Mouse (Mus musculus) WW6 (cell line): ENCODE measurements around the gene Dnaja4.

Experiments used
- DNase-seq: peaks from one replicate; pipeline ENCODE4 v3.0.0-alpha.2; 2013; ENCODE audit warnings: low read depth, low spot score

Gene Dnaja4

GRCm38 (mm10) chr9:54699345-54700173, 886 bp downstream of the Dnaja4 start:
- no peak for DNase-seq

- no peak for DNase-seq
These were observed 1.5 kb downstream of the Dnaja4 start for GRCm38 (mm10) chr9:54700174-54700475.

GRCm38 (mm10) chr9:54700746-54701145, 2.1 kb downstream of the Dnaja4 start:
- DNase-seq, result no peak

DNA sequence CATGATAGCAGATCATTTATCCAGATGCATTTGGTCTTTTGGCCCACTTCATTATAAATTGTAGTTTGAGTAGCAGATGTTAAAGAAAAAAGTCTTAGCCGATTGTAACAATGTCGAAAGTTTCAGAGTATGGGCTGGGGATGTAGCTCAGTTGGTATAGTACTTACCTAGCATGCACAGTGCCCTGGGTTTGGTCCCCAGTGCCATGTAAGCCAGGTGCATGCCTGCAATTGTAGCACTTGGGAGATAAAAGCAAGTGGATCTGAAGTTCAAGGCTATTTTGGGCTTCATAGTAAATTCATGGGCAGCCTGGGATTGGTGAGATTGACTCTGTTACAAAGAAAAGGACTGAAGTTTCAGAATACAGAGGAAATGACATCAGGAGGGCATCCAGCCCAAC, 3.9 kb downstream of the Dnaja4 start:
- DNase-seq, result no peak

DNA sequence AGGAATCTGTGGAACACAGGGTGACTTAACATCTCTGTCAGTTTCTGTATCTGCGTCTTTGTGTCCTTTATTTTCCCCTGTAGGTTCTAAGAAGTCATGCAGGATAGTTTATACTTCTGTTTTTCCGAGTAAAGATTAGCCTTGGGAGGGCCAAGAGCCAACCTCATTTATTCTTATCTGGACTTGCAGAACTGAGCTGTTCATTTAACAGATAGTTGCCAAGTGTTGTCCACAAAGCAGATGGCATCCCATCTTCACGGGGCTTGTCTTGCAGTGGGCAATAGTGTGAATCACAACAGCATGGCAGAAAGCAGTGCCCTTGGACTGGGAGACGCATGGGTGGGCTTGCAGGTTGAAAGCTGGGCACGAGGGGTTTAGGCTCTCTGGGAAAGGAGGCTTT, 5.7 kb downstream of the Dnaja4 start:
- DNase-seq, result no peak

DNA sequence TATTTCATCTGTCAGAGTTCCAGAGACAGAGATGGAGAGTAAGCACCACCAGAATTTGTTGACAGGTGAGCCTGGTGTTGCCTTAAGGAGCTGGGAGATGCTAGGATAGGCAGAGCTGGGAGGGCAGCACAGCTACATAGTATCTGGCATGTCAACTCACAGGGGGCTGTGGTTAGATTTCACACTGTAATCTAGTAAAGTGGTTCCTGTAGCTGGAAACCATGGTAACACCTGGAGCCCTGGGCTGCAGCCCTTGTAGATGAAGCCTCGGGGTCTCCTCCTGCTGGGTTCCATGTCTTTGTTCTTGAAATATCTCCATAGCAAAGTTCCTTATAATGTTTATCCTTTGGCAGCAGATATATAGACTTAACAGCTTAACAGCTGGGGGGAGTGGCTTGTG, 6.9 kb downstream of the Dnaja4 start:
- DNase-seq, result no peak

- DNase-seq, result no peak
These were observed 8.8 kb downstream of the Dnaja4 start for GRCm38 (mm10) chr9:54707288-54707999.

- no peak for DNase-seq
These were observed 9.4 kb downstream of the Dnaja4 start for GRCm38 (mm10) chr9:54708085-54708484.

DNA sequence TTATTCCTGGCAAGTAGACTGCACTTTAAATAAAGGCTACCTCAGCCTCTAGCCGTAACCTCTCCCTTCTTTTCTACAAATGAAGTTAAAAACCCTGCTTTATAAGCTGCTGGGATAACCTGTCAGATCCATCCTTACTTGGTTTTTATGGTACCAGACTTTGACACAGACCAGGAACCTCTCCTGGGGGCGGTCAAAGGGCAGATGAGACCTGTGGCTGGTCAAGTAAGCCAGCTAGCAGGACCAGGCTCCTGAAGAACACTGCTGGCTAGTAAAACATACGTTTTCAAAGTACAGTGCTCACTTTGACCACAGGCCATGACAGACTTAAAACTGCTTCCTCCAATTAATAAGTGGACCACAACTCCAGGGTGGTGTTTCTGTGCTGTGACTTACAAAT, 17.1 kb downstream of the Dnaja4 start:
- no peak for DNase-seq

- no peak for DNase-seq
These were observed 18.9 kb downstream of the Dnaja4 start for GRCm38 (mm10) chr9:54717527-54717926.

GRCm38 (mm10) chr9:54722156-54722555, 23.5 kb downstream of the Dnaja4 start:
- DNase-seq, result no peak

DNA sequence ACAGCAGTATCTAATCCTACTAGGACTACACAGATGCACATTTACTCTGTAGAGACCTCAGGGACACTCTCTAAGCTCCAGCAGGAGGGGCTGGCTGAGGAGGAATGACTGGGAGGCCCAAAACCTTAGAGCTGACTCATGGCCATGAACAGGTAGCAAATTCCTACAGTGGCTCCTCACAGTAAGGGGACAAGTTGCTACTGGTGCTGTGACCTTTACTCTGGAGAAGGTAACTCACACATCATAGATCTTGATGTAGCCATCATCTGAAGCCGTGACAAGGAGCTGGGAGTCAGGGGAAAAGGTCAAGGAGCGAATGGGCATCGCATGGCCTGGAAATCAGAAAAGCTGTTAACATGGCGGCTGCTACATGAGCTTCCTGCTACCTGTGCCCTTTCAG, 23.9 kb downstream of the Dnaja4 start:
- DNase-seq, result no peak

DNA sequence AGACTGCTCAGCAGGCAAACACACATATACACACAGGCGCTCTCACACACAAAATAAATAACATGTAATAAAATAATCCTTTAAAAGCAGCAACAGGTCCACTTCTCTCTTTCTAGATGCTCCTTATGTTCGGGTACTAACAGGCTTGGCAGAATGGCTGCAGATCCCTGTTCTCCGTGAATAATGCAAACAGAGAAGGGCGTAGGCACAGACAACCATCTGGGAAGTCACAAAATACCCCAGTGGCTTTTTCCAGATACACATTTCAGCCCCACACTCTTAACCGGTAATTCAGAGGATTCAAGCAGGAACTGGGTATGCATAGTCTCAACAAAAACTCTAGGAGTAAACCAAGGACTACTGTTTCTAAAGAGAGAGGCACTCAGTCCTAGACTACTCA, 27.6 kb downstream of the Dnaja4 start:
- DNase-seq, result no peak

DNA sequence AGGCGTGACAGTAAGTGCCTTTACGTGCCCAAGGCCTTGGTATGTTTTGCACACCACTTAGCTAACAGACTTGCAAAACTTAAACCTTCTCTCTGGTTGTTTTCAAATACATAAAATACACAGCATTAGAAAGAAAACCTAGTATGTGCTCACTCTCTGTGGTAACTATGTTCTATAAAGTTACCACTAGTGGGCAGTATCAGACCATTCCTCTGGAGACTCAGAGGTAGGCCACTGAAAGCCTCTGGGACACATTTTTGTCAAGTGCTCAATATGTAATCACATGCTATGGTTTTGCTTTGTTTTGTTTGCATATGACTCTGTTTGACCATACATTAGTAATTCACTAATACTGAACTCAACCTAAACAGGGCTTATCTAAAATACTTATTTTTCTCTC, 33.4 kb downstream of the Dnaja4 start:
- DNase-seq, result no peak

DNA sequence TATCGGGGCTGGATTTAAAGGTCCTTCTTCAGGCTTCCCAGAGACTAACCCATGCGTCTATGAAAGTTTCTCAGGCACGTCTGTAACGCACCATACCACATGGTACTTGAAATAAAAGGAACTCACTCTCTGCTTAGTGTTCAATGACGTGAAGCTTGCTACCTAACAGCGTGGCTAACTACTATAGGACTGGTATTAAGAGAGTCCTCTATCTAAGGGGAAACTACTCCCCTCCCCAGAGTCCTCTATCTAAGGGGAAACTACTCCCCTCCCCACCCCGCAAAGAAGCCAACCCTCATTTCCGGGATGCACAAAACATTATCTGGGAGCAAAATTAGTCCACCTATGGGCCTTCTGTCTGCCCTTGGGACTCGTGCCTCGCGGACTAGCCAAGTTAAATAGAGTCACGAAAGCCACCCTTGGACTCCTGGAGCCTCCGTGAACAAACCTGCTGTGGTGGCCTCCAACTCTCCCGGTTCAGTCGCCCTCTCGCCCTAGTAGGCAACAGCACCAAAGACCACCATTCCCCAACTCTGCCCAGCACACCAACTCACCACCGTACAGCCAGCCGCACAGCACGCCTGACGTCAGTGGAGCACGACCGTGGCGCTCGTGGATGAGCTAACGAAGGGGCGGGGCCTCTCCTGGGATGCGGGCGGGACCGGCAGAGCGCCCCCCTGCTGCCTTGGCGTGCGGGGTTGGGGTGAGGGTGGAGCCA, 35.4 kb downstream of the Dnaja4 start, which contains the start of gene Wdr61:
TSS of gene Wdr61 (minus strand) at position 599 of the 718 bp plus-strand sequence.
- peak; percentile 90 for DNase-seq

DNA sequence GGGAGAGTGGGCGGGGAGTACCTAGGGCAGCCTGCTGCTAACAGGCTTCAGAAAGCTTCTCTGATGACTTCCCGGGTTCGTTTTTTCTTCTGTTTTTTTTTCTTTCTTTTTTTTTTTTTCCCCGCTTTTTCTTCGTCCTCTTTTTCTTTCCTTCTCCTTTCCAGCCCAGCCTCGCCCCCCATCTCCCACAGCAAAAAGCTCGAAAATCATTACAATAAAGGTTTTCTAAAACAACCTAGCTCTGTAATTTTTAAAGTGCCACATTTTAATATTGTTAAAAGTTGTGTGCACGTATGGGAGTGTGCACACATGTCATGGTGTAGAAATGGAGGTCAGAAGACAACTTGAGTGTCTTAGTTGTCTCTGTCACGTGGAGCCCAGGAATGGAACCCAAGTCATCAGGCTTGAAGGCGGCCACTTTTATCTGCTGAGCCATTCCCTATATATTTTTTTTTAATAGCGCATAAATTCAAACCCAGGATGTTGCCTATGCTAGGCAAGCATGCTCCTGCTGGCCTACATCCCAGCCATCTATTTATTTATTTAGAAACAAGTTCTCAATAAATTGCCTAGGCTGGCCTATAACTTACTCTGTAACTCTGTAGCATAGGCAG, 36.1 kb downstream of the Dnaja4 start:
- no peak for DNase-seq

DNA sequence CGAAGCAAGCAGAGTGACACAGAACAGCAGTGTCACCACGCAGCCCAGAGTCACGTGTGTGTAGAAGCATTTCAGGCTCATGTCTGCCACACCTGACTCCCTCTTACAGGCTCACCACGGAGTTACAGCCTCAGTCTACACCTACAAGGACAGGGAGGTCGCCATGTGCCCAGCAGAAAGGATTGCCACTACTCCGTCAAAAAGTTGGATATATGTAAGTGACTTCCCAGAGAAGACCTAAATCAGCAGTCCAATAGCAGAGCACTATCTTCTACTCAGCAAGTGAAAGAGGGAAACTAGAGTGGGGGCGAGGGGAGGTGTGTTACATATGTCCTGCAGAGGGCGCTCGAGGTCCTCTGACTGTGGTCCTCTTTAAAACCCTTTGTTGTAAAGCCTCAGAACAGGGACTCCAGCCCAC, 37.6 kb downstream of the Dnaja4 start:
- peak; percentile 75 for DNase-seq

- DNase-seq, result peak; percentile 20
These were observed 39.7 kb downstream of the Dnaja4 start for GRCm38 (mm10) chr9:54738376-54738775.

DNA sequence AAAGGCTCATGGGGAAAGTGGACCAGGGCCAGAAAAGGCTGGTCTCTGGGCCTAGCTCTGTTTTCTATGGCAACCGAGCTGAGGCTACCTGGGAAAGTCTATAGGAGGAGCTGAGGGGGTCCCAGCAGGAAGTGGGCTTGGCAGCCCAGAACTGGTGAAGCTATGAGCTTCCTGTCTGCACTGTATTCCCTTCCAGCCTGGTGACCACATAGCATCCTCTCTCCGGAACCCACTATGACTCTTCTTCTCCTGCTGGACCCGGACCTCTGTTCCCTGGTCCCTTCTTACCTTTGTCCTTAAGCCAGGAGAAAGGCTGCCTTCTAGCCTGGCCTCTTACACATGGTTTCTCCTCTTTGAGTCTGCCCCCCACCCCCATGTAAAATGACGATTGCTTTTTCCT, 45.2 kb downstream of the Dnaja4 start:
- no peak for DNase-seq

GRCm38 (mm10) chr9:54745740-54746370, 47.2 kb downstream of the Dnaja4 start:
- no peak for DNase-seq

DNA sequence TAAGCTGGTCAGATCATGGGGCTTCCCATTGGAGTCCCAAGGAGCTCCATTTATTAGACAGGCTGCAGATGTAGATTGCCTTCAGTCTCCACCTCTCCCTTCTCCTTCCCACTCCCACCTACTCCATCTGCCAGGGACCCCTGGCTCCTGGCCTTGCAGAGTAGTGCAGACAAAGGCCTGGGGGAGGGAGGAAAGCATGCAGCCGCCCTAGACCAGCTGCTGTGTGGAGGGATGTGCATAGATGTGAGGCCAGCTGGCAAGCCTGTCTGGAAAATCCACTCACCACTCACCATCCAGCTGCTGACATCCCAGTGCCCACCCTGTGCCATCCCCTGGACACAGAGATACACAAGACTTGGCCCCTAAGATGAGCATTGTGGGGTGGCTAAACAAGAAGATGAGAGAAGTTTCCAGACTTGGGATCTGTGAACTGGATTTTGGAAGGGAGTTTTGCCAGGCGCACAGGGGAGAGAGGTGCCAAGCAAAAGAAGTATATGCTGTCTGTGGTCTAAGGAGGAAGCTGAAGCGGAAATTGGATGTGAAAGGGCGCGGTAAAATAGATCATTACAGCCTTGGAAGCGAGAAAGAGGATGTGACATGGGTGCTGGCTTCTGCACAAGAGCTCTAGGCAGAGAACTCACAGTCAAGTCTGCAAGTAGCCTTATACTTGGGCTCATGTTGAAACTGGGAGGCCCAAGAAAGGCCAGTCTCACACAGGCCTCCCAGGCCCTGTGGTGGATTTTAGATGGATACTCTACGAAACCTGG, 51.7 kb downstream of the Dnaja4 start:
- DNase-seq, result no peak
